Mouse (Mus musculus): ENCODE measurements around the gene Map10. TPM values are rescaled to one million over a fixed set of nuclear protein-coding genes. Genes with fewer than 3 reads are reported as not detected.
A peak's percentile ranks its signal among the peaks of the same experiment; 100 is the strongest.

Gene Map10
- polyA plus RNA-seq, 1 experiment from 2014 or later: 3.7 TPM

GRCm38 (mm10) chr8:125658508-125658907, 11.1 kb upstream of the Map10 start:
- no peaks in the 10 kb centered on the region for H3K9me3 ChIP-seq (ENCODE audit: low read length)
- no peaks in the 10 kb centered on the region for H3K27me3 ChIP-seq (replicated peaks; ENCODE audit: insufficient read depth, low read length)
- H3K4me2 ChIP-seq (replicated peaks; ENCODE audit: low read depth, low read length): no peak overlapping the region
- DNase-seq (ENCODE audit: low spot score) (no peak), ATAC-seq (no peak)
- H3K36me3 ChIP-seq (ENCODE audit: insufficient read depth, low read length): no peaks in the 10 kb centered on the region
- no peak overlapping the region for H3K4me3 ChIP-seq (ENCODE audit: low read depth, low read length)
- no peak overlapping the region for H3K27ac ChIP-seq (ENCODE audit: low read length)
- no peak for TF ChIP-seq CTCF (IDR thresholded peaks at IDR 0.05)
- whole genome bisulfite sequencing: 80% methylated on average over 5 of the region's 5 CpGs
- H3K9ac ChIP-seq (replicated peaks; ENCODE audit: low read depth): no peak overlapping the region
- no peaks in the 10 kb centered on the region for H3K4me1 ChIP-seq (ENCODE audit: insufficient read depth, low read depth, low read length)

DNA sequence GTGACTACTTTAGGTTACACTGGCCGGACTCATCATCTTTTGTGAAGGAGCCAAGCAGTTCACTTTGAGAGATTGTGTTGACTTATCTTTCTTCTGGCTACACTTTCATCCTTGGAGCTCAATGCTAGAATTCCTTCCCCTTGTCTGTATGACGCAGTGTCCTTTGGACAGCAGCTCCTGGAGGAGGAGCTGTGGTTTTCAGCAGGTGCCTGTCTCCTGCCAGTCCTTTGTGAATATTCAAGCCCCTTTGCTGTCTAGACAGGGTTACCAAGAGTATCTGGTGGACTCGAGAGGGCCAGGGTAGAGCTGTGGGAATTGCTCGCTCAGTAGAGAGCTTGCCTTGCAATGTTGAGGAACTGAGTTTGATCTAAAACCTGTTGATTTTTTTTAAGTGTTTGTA, 10.7 kb upstream of the Map10 start:
- Histone ChIP-seq H3K27ac (ENCODE audit: low read length) (no peak overlapping the region), H3K27me3 (replicated peaks; ENCODE audit: insufficient read depth, low read length) (no peaks in the 10 kb centered on the region), H3K4me2 (replicated peaks; ENCODE audit: low read depth, low read length) (no peak overlapping the region), H3K4me1 (ENCODE audit: insufficient read depth, low read depth, low read length) (no peaks in the 10 kb centered on the region), H3K9me3 (ENCODE audit: low read length) (no peaks in the 10 kb centered on the region), H3K36me3 (ENCODE audit: insufficient read depth, low read length) (no peaks in the 10 kb centered on the region), H3K4me3 (ENCODE audit: low read depth, low read length) (no peak overlapping the region), H3K9ac (replicated peaks; ENCODE audit: low read depth) (no peak overlapping the region)
- WGBS: 68% methylated on average over 4 of the region's 4 CpGs
- TF ChIP-seq CTCF (IDR thresholded peaks at IDR 0.05) (no peak), EP300 (IDR thresholded peaks at IDR 0.05) (no peak)
- ATAC-seq (no peak), DNase-seq (ENCODE audit: low spot score) (no peak)

DNA sequence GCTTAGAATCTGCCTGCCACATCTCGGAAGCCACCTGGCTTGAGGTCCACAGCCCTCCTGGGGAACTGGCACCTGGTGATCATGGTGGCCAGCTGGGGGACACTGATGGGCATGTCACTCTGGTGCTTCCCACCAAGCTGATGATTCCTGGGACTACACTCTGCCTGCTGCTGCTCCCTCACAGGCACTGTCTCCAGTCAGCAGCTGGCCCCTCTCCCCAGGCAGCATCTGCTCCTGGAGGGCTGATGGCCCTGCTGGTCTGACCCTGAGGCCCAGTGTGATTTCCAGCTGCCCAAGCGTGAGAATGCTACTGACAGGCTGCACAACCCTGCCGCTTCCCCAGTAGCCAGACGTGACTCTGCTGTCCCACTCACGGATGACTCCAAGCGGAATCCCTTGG, 9.2 kb upstream of the Map10 start:
- 51% methylated on average over 6 of the region's 6 CpGs for WGBS
- ATAC-seq: peak; percentile 30; the same call in 1 of the 2 replicates
- TF ChIP-seq EP300 (IDR thresholded peaks at IDR 0.05) (no peak), CTCF (IDR thresholded peaks at IDR 0.05) (no peak)
- H3K9ac ChIP-seq (replicated peaks; ENCODE audit: low read depth): no peak overlapping the region
- DNase-seq (ENCODE audit: low spot score): no peak
- no peak overlapping the region for H3K27ac ChIP-seq (ENCODE audit: low read length)
- H3K4me2 ChIP-seq (replicated peaks; ENCODE audit: low read depth, low read length): no peak overlapping the region
- no peaks in the 10 kb centered on the region for H3K36me3 ChIP-seq (ENCODE audit: insufficient read depth, low read length)
- no peaks in the 10 kb centered on the region for H3K27me3 ChIP-seq (replicated peaks; ENCODE audit: insufficient read depth, low read length)
- H3K9me3 ChIP-seq (ENCODE audit: low read length): no peaks in the 10 kb centered on the region
- H3K4me3 ChIP-seq (ENCODE audit: low read depth, low read length): no peak overlapping the region
- no peaks in the 10 kb centered on the region for H3K4me1 ChIP-seq (ENCODE audit: insufficient read depth, low read depth, low read length)

DNA sequence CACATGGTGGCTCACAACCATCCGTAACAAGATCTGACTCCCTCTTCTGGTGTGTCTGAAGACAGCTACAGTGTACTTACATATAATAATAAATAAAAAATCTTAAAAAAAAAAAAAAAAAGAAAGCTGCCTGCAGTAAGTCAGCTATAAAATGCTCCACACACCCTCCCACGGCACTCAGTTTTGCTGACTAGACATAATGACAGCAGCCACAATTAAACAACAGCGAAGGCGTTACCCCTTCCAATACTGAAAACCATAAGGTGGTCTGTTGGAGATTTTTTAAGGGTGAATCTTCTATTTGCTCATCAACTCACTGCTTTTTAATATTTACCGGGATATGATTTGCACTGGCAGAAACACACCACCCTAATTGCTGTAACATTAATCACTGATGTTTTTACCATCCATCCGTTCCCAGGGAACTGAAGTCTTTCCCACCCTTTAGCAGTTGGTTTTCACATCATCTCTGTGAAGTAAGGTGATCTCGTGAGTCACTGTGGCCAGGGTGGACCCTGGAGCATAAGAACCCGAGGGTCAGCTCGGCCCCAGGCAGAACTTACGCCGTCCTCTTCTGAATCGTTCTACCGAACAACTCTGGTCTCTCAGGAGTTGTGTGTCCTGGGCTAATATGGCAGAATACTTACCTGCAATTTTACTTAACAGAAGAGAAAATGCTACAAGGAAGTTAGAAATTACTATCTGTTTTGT, 7.5 kb upstream of the Map10 start:
- no peaks in the 10 kb centered on the region for H3K27me3 ChIP-seq (replicated peaks; ENCODE audit: insufficient read depth, low read length)
- TF ChIP-seq CTCF (IDR thresholded peaks at IDR 0.05): no peak
- no peak for TF ChIP-seq EP300 (IDR thresholded peaks at IDR 0.05)
- no peak for DNase-seq (ENCODE audit: low spot score)
- H3K9ac ChIP-seq (replicated peaks; ENCODE audit: low read depth): no peak overlapping the region
- H3K4me3 ChIP-seq (ENCODE audit: low read depth, low read length): no peak overlapping the region
- no peaks in the 10 kb centered on the region for H3K36me3 ChIP-seq (ENCODE audit: insufficient read depth, low read length)
- H3K4me2 ChIP-seq (replicated peaks; ENCODE audit: low read depth, low read length): no peak overlapping the region
- ATAC-seq: no peak
- peaks cover 8% of the 10 kb centered on the region; the same call in 1 of the 2 replicates for H3K4me1 ChIP-seq (ENCODE audit: insufficient read depth, low read depth, low read length)
- no peak overlapping the region for H3K27ac ChIP-seq (ENCODE audit: low read length)
- H3K9me3 ChIP-seq (ENCODE audit: low read length): no peaks in the 10 kb centered on the region
- 92% methylated on average over 12 of the region's 13 CpGs for WGBS

GRCm38 (mm10) chr8:125662669-125663048, 7.0 kb upstream of the Map10 start:
- ATAC-seq: no peak
- H3K4me2 ChIP-seq (replicated peaks; ENCODE audit: low read depth, low read length): no peak overlapping the region
- H3K9me3 ChIP-seq (ENCODE audit: low read length): no peaks in the 10 kb centered on the region
- H3K36me3 ChIP-seq (ENCODE audit: insufficient read depth, low read length): no peaks in the 10 kb centered on the region
- H3K4me3 ChIP-seq (ENCODE audit: low read depth, low read length): no peak overlapping the region
- TF ChIP-seq EP300 (IDR thresholded peaks at IDR 0.05) (no peak), CTCF (IDR thresholded peaks at IDR 0.05) (no peak)
- WGBS: 62% methylated on average over 6 of the region's 6 CpGs
- DNase-seq (ENCODE audit: low spot score): no peak
- peaks cover 8% of the 10 kb centered on the region; the same call in 1 of the 2 replicates for H3K4me1 ChIP-seq (ENCODE audit: insufficient read depth, low read depth, low read length)
- no peak overlapping the region for H3K9ac ChIP-seq (replicated peaks; ENCODE audit: low read depth)
- no peaks in the 10 kb centered on the region for H3K27me3 ChIP-seq (replicated peaks; ENCODE audit: insufficient read depth, low read length)
- no peak overlapping the region for H3K27ac ChIP-seq (ENCODE audit: low read length)

GRCm38 (mm10) chr8:125665183-125665875, 4.3 kb upstream of the Map10 start:
- H3K4me2 ChIP-seq (replicated peaks; ENCODE audit: low read depth, low read length): no peak overlapping the region

More at GRCm38 (mm10) chr8:125665183-125665875, 4.3 kb upstream of the Map10 start:
- H3K4me3 ChIP-seq (ENCODE audit: low read depth, low read length): no peak overlapping the region
- H3K27ac ChIP-seq (ENCODE audit: low read length): no peak overlapping the region
- peaks cover under 1% of the 10 kb centered on the region; the same call in 1 of the 2 replicates for H3K9me3 ChIP-seq (ENCODE audit: low read length)
- no peak for DNase-seq (ENCODE audit: low spot score)
- ATAC-seq: no peak
- TF ChIP-seq CTCF (IDR thresholded peaks at IDR 0.05): no peak
- TF ChIP-seq EP300 (IDR thresholded peaks at IDR 0.05): no peak
- peaks cover 12% of the 10 kb centered on the region for H3K4me1 ChIP-seq (ENCODE audit: insufficient read depth, low read depth, low read length)
- no peaks in the 10 kb centered on the region for H3K36me3 ChIP-seq (ENCODE audit: insufficient read depth, low read length)
- no peaks in the 10 kb centered on the region for H3K27me3 ChIP-seq (replicated peaks; ENCODE audit: insufficient read depth, low read length)
- H3K9ac ChIP-seq (replicated peaks; ENCODE audit: low read depth): no peak overlapping the region
- 58% methylated on average over 8 of the region's 8 CpGs for WGBS
